Mouse (Mus musculus): ENCODE data around the gene Mpig6b.

- TF ChIP-seq CTCF (IDR thresholded peaks at IDR 0.05; ENCODE audit: low read depth, low read length): no peak
- TF ChIP-seq POLR2A (IDR thresholded peaks at IDR 0.05; ENCODE audit: borderline replicate concordance, low read depth, low read length): no peak
These were observed 23.1 kb upstream of the Mpig6b start, which contains the start of gene Abhd16a for GRCm38 (mm10) chr17:35088825-35089644.
